Mouse (Mus musculus) lung, postnatal 10 days (tissue): ENCODE measurements at regions not wholly inside any gene's neighbourhood (a gene's known extent, or its start where the extent isn't known, plus 50 kb on each side); places are given as distances from the start of the nearest gene placed in this dataset.
"Not testable (repeated sequence)": the region's sequence is repeated elsewhere in the genome, so short reads cannot be mapped to it uniquely, and the experiment has no call there.

Experiments used
- DNase-seq: peaks from one replicate; pipeline ENCODE4 v3.0.0; 2021

DNA sequence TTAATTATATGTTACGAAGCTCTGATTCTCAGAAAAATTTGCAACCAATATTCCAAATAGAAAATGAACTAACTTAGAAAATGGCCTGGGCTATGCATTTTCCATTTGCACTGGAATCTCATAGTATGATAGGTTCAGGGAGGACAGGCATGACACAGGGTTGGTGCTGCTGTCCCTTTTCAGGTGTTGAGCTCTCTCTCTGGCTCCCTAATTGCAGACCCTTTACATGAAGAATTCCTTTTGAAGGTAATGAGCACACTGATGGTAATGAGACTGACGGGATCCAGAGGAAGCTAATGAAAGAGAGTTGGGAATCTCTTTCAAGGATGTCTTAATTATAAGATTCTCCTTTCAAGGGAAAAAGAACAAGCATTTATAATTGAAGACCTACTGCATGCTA, 87.6 kb downstream of the Serpinb8 start:
- no peak for DNase-seq

DNA sequence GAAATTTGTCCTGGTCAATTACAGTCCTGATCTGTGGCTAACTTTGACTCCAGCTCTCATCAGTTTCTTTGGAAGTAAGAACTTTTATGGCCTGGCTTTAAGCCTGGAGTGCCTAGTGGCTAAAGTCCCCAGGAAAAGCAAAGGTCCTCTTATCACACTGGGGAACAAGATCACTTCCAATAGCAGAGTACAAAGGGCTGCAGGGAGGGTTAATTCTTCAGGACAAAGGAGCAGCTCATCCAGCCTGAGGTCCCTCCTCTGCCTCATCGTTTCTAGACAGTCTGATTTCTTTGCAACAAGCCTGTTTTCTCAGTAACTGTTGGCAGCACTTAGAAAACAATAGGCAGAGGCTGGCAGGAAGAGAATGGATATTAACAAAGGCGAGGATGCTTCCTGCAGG, 107.1 kb downstream of the Serpinb8 start:
- no peak for DNase-seq

DNA sequence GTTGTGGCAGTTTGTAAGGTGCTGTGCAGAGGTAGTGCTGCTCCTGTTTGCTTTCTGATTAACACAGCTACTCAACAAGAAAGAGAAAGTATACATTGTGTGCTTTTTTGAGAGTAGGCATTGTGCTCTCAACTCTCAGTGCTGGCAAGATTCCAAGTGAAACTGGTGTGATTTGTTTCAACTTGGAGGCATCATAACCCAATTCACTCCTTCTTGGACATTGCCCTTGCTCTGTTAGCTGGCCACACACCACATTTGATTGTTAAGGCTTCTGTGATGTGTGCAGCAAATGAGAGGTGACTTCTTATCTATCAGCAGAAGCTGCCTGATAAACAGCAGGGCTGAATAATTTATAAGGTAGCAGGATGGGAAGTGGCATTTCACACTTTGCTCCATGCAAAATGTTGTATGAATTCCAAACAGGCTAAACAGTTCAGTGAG, 116.3 kb downstream of the Serpinb8 start:
- no peak for DNase-seq

DNA sequence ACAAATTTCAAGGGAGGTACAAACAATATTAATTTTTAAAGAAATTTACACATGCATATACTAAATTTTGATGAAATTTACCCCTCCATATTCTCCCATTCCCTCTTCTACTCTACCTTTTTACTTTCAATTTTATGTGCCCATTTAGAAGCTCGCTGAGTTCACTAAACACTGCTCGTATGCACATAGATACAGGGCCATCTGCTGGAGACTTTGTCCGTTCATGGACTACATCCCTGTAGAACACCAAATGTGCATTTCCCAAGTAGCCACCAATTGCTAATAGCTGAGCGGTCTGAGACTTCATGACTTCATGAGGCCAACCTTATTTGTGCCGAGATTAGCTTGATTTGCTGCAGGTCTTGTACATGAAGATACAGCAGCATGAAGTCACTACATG, 118.8 kb downstream of the Serpinb8 start:
- no peak for DNase-seq

DNA sequence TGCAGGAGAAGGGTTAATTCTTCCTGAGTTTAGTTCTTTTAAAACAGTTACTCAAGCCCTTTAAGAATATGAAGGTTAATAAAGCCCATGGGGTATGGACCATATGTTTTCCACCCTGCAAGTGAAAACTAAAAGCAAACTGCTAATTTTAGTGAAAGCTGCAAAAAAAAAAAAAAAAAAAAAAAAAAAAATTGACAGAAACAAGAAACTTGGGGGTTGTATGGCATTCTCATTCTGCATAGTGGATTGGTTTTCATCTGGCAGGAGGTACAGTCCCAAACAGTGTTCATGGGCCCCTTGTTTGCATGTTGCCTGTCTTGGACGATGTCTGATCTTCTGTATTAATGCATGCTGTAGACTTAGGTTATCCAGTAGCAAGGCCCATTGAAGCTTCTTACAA, 125.1 kb downstream of the Serpinb8 start:
- no peak for DNase-seq

DNA sequence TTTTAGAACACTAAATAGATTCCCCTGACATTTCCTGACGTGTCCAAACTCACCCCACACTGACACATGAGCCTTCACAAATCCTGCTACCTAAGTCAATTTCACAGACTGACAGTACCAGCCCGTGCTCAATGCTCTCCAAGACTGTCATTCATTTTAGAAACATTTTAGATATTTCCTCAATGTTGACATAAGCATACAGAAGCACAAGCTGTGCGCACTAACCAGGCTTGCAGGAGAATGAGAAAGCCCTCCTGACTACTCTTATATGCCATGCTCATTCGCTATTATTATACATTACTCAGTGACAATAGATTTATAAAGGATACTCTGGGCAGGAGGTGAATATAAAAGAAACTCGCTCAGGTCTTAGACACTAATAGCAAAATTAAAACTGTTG, 129.5 kb downstream of the Serpinb8 start:
- no peak for DNase-seq

DNA sequence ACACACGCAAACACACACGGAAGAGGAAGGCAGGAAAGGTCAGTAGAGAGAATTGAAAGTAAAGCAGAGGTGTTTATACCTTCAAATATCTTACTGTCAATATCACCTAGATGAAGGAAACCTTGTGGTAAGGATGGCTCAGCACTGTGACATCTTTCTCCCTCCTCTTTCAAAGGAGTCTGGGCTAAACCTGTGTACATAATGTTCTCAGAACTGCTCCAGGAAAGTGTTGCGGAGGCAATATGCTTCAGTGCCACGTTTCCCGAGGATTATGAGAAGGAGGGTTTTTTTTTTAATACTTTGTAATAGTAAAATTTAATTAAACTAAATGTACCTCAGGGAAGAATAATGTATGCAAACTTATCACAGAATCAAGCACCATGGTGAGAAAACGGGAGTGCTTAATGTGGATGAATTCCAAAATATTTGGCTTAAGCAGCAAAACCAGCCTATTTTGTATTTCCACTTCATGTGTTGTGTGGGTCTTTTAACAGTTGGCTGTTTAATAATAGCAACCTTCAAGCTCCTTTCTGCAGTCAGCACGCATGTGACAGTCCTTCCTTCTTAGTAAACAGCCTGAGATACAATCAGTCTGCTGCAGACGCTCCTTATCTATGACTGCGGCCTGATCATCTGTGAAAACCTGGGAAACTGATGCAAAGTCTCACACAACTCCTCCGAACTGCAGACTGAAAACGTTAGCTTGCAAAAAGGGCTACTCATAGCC, 138.5 kb downstream of the Serpinb8 start:
- DNase-seq, result no peak

DNA sequence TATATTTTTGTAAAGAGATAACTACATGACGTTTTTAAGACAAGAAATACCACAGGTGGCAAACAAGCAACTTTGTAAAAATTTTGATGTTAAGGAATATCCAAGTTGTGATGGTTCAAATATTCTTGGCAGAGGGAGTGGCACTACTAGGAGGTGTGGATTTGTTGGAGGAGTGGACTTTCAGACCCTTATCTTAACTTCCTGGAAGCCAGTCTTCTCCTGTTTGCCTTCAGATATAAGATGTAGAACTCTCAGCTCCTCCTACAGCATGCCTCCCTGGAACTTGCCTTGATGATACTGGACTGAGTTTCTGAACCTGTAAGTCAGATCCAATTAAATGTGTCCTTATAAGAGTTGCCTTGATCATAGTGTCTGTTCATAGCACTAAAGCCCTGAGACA, 175.5 kb downstream of the Serpinb8 start:
- DNase-seq, result no peak

DNA sequence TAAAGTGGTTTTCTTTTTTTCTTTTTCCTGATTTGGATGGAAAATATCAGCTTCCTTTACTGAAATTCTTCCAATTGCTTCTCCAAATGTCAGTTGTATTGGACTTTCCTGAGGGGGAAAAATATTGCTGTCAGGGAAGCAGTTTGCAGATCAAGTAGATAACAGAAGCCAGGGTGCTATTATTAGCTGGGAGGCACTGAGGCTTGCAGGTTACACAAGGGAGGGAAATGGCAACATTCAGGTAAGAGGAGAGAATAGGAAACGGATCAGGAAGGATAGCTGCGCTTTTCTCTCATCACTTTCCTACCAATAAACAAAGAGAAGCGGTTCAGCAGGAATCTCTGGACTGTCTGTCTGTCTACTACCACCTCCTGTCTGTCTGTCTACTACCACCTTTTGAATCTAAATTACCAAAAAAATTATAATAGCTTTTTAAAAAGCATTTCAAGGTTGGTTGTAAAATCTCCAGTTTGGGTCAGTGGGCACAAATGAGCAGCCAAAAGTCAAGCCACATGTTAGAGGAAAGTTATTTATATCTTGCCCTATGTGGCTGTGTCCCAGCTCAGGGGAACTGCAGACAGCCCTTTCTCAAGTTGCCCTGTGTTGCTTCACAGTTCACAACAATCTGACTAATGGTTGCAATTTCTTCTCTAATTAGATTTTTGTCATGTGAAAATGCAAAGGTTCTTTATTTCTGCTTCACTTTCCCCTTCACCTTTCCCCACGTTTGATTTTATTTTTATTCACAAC, 177.6 kb downstream of the Serpinb8 start:
- DNase-seq, result no peak

DNA sequence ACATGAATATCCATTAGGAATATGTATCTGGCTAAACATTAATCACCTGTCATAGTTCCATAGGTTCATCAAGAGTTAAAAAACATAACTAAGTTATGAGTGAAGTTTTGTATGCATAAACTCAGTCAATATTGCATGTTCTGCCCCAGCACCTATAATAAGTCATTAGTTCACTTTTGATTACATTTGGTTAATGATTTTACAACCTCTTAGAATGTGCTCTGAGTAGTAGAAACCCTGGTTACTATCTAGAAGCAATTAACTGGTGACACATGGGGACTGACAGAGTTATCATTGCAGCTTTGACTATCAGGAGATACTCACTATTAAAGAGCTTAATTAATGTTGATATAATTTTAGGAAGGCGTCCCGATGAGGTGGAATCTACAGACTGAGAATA, 183.2 kb downstream of the Serpinb8 start:
- DNase-seq, result no peak

DNA sequence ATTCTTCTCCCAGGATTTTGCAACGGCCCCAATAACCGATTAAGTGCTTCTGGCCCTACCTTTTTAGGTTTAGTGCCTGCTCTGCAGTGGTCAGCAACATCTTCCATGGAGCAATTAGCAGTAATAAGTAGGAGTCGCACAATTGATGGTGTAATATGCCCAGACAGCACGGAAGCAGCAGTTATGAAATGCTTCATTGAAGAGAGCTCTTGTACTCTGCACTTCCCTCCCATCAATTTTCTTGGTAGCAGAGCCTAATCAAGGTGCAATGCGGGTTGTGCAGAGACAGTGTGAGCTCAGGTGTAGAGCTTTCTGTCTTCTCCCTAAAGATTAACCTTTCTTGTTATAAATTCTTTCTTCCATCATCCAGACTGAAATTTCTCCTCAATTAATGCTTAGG, 193.3 kb downstream of the Serpinb8 start:
- DNase-seq, result no peak

DNA sequence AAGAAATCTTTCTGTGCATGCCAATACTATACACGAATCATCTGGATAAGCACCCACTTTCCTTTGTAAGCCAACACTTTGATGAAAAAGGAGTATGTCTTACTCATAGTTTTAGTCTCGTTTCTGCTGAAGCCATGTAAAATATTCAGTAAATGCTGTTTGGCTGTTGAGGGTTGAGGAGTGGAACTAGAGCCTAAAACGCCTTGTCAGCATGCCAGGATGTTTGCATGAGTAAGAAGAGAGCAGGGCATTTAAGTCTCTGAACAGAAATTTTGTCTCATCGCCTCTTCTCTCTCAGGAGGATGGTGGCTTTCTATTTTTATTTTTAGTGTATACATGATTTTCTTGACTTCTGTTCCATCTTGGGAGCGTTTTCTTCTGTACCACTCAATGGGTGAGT, 216.0 kb downstream of the Serpinb8 start:
- no peak for DNase-seq

DNA sequence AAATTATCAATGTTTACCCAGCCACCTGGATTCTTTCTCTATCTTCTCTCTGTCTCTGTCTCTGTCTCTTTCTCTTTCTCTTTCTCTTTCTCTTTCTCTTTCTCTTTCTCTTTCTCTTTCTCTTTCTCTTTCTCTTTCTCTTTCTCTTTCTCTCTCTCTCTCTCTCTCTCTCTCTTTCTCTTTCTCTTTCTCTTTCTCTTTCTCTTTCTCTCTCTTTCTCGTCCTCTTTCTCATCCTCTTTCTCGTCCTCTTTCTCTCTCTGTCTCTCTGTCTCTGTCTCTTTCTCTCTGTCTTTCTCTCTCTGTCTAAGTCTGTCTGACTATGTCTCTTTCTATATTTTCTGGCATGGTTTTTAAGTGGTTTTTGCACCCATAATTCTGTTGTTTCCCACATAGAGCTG, 217.6 kb downstream of the Serpinb8 start:
- DNase-seq, result not testable (repeated sequence)

DNA sequence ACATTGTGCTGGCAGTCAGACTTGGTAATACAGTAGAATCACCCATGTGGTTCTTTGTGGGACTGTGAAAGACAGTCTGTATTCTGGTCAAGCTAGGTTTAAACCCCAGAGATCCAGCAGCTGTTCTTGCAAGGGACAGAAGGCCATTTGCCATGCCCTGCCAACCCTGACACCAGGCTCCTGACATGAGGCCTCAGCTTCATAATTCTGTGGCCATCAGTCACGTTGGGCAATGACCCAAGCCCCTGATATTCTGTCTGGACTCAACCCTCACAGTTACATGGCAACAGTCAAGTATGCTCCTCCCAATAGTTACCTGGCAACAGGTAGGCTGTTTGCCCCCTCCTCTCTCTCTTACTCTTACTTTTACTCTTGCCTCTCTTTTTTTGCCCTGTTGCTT, 221.3 kb downstream of the Serpinb8 start:
- DNase-seq, result no peak

DNA sequence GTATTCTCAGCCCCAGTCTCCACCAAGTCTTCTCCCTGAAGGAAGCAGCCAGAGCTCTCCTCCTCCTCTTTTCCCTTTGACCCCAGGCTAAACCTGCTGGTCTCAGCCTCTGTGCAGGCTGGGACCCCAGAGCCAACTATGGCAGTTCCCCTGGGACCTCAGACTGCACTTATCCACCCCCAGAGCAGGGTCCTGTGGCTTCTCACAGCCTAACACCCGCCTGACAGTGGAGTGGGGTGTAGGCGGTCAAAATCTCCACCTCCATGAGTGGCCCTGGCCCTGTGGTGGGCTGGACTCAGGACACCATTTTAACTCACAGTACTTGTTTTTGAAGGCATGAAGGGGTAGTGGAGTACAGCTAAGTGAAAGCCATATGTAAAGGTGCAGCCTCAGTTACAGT, 222.1 kb downstream of the Serpinb8 start:
- DNase-seq, result no peak

DNA sequence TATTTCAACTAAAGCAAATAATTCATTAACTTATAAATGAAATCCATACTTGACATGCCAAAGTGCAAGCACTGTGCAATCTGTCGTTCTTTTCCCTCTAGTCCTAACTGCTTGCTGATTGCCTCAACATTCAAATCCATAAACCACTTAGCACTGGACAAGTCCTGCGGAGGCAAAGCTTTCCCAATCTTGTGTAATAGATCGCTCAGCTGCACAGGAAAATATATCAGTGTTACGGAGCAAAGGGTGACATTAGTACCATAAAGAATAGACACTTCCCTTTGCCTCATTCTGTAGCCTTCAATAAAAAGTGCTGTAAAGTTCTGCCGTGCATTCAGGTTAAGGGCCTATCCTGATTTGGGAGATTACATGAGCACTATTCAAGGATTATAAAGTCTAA, 248.1 kb downstream of the Serpinb8 start:
- DNase-seq, result no peak

DNA sequence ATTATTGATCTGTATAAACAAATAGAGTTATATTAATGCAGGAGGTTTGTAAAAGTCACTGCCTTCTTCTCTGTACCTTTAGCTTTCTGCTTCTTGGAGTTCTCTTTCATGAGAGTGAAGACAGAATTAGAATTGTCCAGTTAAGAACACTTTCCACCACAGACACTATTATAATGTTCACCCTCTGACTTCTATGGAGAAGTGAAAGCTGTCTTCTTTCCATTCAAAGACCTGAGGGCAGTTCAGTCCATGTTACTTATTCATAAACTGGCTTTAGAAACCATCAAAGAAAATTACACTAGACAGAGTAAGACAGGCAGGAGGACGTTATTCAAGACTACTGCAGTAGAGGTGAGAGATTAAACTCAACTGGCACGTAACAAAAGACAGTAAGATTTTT, 262.6 kb downstream of the Serpinb8 start:
- DNase-seq, result no peak

DNA sequence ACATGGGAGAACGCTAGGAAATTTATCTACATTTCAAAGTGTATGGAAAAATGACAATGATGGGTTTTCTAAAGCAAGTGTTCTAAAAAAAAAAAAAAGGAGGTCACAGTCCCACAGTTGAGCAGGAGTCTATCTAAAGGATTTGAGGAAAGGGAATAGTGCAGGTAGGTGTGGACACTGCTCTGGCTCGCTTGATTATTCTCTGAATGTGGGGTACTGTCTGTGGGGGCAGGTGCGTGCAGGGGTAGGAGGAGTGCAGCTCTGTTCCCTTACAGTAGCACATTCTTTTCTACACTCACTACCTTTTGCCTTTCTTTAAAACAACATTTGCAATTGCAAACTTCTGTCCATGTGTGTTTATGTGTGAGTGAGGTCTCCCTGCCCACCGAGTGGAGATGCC, 263.2 kb downstream of the Serpinb8 start:
- no peak for DNase-seq

DNA sequence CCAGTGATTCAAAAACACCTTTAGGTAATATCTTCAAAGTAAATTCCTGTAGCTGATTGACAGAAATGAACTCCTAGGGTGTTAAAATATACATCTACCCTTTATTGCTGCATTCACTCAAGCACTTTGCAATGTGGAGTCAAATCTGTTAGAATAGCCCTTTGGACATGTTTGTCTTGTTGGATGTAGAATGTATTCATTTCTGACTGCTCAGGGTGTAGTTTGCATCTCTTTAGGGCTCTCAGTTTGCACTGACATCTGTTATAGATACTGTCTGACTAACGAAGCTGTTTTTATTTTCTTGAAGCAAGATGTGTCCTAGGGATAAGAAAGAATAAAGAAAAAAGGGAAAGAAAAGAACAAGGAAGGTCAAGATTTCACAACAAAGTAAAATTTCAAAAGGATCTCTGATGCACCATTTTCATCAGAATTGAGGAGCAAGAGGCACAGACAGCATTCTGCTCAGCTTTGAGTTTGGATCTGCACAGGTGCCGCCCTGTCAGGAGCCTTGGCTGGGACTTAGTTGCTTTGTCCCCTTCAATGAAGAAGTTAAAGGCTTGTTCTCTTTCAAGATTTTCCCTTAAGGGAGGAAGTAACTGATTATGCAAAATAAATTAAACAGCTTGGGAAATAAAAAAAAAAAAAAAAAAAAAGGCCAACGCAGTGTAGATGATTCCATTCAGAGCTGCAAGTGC, 308.1 kb downstream of the Serpinb8 start:
- no peak for DNase-seq

DNA sequence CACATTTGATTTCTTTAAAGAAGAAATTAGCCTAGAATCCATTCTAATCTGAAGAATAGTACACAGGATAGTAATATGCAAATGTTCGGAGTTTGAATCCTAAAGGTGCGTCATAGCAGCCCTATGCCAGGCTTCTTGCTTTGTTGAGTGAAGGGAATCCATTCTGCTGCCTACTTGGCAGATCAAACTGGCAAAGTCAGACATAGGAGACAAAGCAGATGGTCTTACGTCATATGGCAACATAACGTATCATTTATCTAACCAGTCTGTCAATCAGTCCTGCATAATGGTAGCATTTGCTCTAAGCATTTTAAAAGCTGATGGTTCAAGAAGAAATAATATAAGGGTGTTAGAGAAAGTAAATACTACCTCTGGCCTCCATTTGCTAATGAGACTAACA, 309.5 kb downstream of the Serpinb8 start:
- no peak for DNase-seq

DNA sequence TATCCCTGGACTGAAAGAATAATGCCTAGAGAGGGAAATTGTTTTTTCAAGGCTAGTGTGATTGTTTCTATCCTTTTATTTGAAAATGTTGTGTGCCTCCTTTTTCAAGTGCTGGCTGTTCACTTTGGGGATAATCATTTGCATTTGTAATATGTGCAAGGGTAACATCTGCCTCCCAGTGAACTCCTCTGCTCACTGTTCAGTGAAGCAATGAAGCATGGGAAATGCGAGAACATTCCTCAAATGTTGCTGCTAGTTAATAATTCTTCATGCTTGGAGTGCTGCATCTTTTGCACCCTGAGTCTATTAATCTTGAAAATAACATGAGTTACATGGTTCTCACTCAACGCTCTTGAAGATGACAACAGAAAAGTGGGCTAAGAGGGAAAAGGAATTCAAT, 310.6 kb downstream of the Serpinb8 start:
- no peak for DNase-seq

DNA sequence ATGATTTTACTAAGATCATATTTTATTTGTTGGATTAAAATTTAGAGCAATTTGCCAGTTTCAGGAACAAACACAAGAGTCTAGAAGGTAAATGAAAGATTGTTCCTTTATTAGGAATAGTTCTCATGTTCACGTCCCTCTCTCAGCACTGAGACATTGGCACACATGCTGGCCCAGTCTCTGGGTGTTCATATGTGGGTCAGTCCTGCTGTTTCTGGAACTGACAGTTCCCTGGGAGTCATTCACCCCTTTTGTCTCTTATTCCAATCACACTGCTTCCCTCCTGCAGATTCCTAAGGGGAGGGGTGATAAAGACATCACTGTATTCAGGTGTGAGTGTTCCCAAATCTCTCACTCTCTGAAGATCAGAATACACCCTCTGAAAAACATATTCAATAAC, 311.1 kb downstream of the Serpinb8 start:
- no peak for DNase-seq

DNA sequence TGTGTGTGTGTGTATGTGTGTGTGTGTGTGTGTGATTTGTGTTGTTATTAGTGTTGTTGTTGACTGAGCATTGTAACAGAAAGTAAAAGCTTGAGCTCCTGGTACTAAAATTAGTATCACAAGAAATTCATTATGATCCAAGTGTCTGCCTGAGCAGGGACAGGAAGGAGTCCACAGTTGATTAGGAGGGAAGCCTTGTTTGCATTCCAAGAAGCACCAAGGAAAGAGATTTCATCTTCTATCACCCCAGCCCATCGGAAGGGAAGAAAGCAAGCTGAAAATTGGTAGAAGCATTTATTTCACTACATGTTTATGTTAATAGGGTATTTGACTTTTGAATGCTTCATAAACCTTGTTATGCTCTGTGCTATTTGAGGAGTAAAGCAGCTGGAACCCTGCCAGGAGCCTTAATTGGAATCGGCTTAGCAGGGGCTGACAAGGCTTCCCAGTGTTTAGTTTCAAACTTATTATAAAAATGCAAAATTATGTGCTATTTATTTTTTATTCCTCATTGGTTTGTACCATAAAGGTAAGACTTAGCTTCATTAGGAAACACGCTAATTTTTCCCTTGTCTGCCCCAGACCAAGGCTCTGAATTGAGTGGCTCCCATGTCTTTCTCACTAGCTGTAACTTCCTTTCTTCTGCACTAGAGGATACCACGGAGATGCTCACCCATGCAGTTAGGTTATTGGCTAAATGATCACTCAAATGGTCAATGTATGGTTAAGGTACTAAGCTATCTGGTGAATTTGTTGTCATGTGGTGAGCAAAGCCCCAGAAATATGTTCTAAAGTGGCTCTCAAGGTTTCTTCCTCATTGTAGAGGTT, 318.6 kb downstream of the Serpinb8 start:
- peak; percentile 8 for DNase-seq
